Mouse (Mus musculus): ENCODE data around the gene Pitpnm3. TPM values are rescaled to one million over a fixed set of nuclear protein-coding genes. Genes with fewer than 3 reads are reported as not detected.

Gene Pitpnm3
- polyA plus RNA-seq, 2 experiments = 0.40 to 1.0 TPM

GRCm38 (mm10) chr11:72080461-72080860 lies 55.1 kb downstream of the Pitpnm3 start:
- Histone ChIP-seq H3K36me3 (ENCODE audit: control insufficient read depth, insufficient read depth, low read length) (no peaks in the 10 kb centered on the region), H3K4me1 (ENCODE audit: control insufficient read depth, insufficient read depth, low read length) (no peaks in the 10 kb centered on the region), H3K4me3 (replicated peaks; ENCODE audit: low read length) (no peak overlapping the region), H3K4me2 (replicated peaks; ENCODE audit: low read depth, low read length, severe bottlenecking) (no peak overlapping the region), H3K27me3 (ENCODE audit: control insufficient read depth, insufficient read depth, low read length) (no peaks in the 10 kb centered on the region), H3K27ac (replicated peaks; ENCODE audit: low read depth, low read length) (no peak overlapping the region), H3K9ac (ENCODE audit: low read depth, low read length, severe bottlenecking) (no peak overlapping the region), H3K9me3 (ENCODE audit: control insufficient read depth, low read length) (no peaks in the 10 kb centered on the region)
- no peak for DNase-seq (ENCODE audit: low spot score)
- no peak for TF ChIP-seq POLR2A (IDR thresholded peaks at IDR 0.05; ENCODE audit: borderline replicate concordance, extremely low read depth, insufficient read depth, insufficient read length)
- ATAC-seq (ENCODE audit: low FRiP score, low read depth) = no peak
- WGBS = 89% methylated on average over 6 of the region's 6 CpGs

DNA sequence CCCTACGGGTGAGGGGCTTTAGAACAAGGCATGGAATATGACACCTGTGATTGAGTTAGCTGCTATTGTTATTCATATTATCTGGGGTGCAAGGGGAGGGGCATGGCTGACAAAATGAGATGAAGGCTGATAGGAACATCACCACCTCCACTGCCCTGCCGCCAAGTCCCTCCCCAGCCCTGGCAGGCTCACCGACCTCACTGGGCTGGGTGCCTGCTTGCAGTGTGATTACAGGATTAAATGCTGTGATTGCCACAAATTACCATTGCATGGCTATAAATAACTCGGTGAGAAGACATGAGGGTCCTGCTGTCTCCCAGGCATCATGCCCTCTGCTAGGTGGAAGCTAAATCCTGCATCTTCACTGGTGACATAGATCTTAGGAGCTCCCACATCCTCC lies 56.9 kb downstream of the Pitpnm3 start:
- Histone ChIP-seq H3K4me2 (replicated peaks; ENCODE audit: low read depth, low read length, severe bottlenecking) (no peak overlapping the region), H3K4me1 (ENCODE audit: control insufficient read depth, insufficient read depth, low read length) (no peaks in the 10 kb centered on the region), H3K4me3 (replicated peaks; ENCODE audit: low read length) (no peak overlapping the region), H3K36me3 (ENCODE audit: control insufficient read depth, insufficient read depth, low read length) (no peaks in the 10 kb centered on the region), H3K27ac (replicated peaks; ENCODE audit: low read depth, low read length) (no peak overlapping the region), H3K27me3 (ENCODE audit: control insufficient read depth, insufficient read depth, low read length) (no peaks in the 10 kb centered on the region), H3K9ac (ENCODE audit: low read depth, low read length, severe bottlenecking) (no peak overlapping the region), H3K9me3 (ENCODE audit: control insufficient read depth, low read length) (no peaks in the 10 kb centered on the region)
- DNase-seq (ENCODE audit: low spot score) = no peak
- TF ChIP-seq POLR2A (IDR thresholded peaks at IDR 0.05; ENCODE audit: borderline replicate concordance, extremely low read depth, insufficient read depth, insufficient read length) = no peak
- ATAC-seq (ENCODE audit: low FRiP score, low read depth) = no peak
- WGBS = 50% methylated on average over 4 of the region's 4 CpGs

GRCm38 (mm10) chr11:72078056-72078455 lies 57.5 kb downstream of the Pitpnm3 start:
- whole genome bisulfite sequencing = 28% methylated on average over 3 of the region's 3 CpGs

DNA sequence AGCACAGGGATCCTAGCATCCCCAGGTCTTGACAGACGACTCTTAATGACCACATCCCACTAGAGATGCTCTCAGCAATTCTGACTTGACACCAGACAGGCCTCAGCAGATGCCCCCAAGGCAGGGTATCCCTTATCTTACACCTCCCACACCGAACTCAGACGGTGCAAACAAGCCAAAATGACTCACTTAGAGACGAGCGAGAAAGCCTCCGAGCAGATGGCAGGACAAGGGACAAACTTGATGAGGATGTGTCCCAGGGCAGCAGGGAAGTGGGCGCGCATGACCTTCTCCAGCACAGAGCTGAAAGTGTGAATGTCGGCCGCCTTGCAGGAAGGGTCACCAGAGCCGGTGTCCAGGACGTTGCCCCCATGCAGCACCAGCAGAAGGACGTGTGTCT lies 61.3 kb downstream of the Pitpnm3 start:
- Histone ChIP-seq H3K4me3 (replicated peaks; ENCODE audit: low read length) (no peak overlapping the region), H3K27ac (replicated peaks; ENCODE audit: low read depth, low read length) (no peak overlapping the region), H3K27me3 (ENCODE audit: control insufficient read depth, insufficient read depth, low read length) (no peaks in the 10 kb centered on the region), H3K36me3 (ENCODE audit: control insufficient read depth, insufficient read depth, low read length) (no peaks in the 10 kb centered on the region), H3K4me1 (ENCODE audit: control insufficient read depth, insufficient read depth, low read length) (no peaks in the 10 kb centered on the region), H3K9ac (ENCODE audit: low read depth, low read length, severe bottlenecking) (no peak overlapping the region), H3K4me2 (replicated peaks; ENCODE audit: low read depth, low read length, severe bottlenecking) (no peak overlapping the region), H3K9me3 (ENCODE audit: control insufficient read depth, low read length) (no peaks in the 10 kb centered on the region)
- WGBS = 76% methylated on average over 13 of the region's 13 CpGs
- DNase-seq (ENCODE audit: low spot score) = no peak
- ATAC-seq (ENCODE audit: low FRiP score, low read depth) = no peak
- no peak for TF ChIP-seq POLR2A (IDR thresholded peaks at IDR 0.05; ENCODE audit: borderline replicate concordance, extremely low read depth, insufficient read depth, insufficient read length)

More at GRCm38 (mm10) chr11:72078056-72078455, 57.5 kb downstream of the Pitpnm3 start:
- Histone ChIP-seq H3K27me3 (ENCODE audit: control insufficient read depth, insufficient read depth, low read length) (no peaks in the 10 kb centered on the region), H3K36me3 (ENCODE audit: control insufficient read depth, insufficient read depth, low read length) (no peaks in the 10 kb centered on the region), H3K4me2 (replicated peaks; ENCODE audit: low read depth, low read length, severe bottlenecking) (no peak overlapping the region), H3K9me3 (ENCODE audit: control insufficient read depth, low read length) (no peaks in the 10 kb centered on the region), H3K9ac (ENCODE audit: low read depth, low read length, severe bottlenecking) (no peak overlapping the region), H3K27ac (replicated peaks; ENCODE audit: low read depth, low read length) (no peak overlapping the region), H3K4me1 (ENCODE audit: control insufficient read depth, insufficient read depth, low read length) (no peaks in the 10 kb centered on the region), H3K4me3 (replicated peaks; ENCODE audit: low read length) (no peak overlapping the region)
- no peak for TF ChIP-seq POLR2A (IDR thresholded peaks at IDR 0.05; ENCODE audit: borderline replicate concordance, extremely low read depth, insufficient read depth, insufficient read length)
- DNase-seq (ENCODE audit: low spot score) (no peak), ATAC-seq (ENCODE audit: low FRiP score, low read depth) (no peak)

DNA sequence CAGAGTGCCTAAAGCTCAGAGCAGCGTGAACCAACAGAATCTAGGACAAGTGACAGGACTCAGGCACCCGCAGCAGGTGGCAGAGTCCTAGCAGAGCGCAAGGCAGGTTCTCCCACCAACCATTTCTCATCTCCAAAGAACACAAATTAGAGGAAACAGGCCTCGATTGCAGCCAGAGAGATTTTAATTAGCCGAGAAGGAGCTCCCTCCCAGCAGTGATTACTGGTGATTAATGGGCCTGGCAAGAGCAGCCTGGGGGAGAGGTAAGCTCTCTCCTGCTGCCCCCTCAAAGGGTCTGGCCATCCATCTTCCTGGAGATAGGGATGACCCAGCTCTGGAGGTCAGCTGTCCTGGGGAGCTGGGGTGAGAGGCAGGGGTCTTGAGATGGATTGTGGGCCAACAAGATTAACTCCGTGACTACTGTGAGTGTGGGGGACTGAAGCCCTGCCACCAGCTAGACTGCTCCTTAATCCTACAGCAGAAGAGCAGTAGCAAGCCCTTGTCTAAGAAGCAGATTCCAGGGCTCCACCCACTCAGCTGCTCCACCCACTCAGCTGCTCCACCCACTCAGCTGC lies 63.2 kb downstream of the Pitpnm3 start:
- 26% methylated on average over 6 of the region's 6 CpGs for WGBS
- H3K4me2 ChIP-seq (replicated peaks; ENCODE audit: low read depth, low read length, severe bottlenecking) = no peak overlapping the region
- ATAC-seq (ENCODE audit: low FRiP score, low read depth) = no peak

DNA sequence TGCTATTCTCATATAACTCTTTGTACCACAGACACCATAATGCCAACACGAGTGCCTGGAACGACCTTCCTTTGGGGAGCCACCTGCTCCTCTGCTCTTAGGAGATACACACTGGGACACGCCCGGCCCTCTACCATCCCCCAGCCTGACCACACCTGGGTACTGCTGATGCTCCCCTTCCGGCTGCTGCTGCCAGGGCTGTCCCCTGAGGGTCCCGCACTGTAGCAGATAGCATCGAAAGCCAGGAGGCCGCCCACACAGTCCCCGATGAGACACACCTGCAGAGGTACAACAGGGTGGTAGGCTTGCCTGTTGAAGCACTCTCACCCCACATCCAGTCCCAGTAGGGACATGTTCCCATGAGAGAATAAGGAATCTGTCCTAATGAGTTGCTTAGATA lies 64.8 kb downstream of the Pitpnm3 start:
- Histone ChIP-seq H3K4me1 (ENCODE audit: control insufficient read depth, insufficient read depth, low read length) (no peaks in the 10 kb centered on the region), H3K9ac (ENCODE audit: low read depth, low read length, severe bottlenecking) (no peak overlapping the region), H3K4me3 (replicated peaks; ENCODE audit: low read length) (no peak overlapping the region), H3K27ac (replicated peaks; ENCODE audit: low read depth, low read length) (no peak overlapping the region), H3K4me2 (replicated peaks; ENCODE audit: low read depth, low read length, severe bottlenecking) (no peak overlapping the region), H3K27me3 (ENCODE audit: control insufficient read depth, insufficient read depth, low read length) (no peaks in the 10 kb centered on the region), H3K9me3 (ENCODE audit: control insufficient read depth, low read length) (no peaks in the 10 kb centered on the region), H3K36me3 (ENCODE audit: control insufficient read depth, insufficient read depth, low read length) (no peaks in the 10 kb centered on the region)
- no peak for TF ChIP-seq POLR2A (IDR thresholded peaks at IDR 0.05; ENCODE audit: borderline replicate concordance, extremely low read depth, insufficient read depth, insufficient read length)
- ATAC-seq (ENCODE audit: low FRiP score, low read depth) = no peak
- WGBS = 76% methylated on average over 9 of the region's 9 CpGs
- DNase-seq (ENCODE audit: low spot score) = no peak

More for the DNA sequence above, 63.2 kb downstream of the Pitpnm3 start:
- Histone ChIP-seq H3K4me3 (replicated peaks; ENCODE audit: low read length) (no peak overlapping the region), H3K27ac (replicated peaks; ENCODE audit: low read depth, low read length) (no peak overlapping the region), H3K27me3 (ENCODE audit: control insufficient read depth, insufficient read depth, low read length) (no peaks in the 10 kb centered on the region), H3K9me3 (ENCODE audit: control insufficient read depth, low read length) (no peaks in the 10 kb centered on the region), H3K36me3 (ENCODE audit: control insufficient read depth, insufficient read depth, low read length) (no peaks in the 10 kb centered on the region), H3K4me1 (ENCODE audit: control insufficient read depth, insufficient read depth, low read length) (no peaks in the 10 kb centered on the region), H3K9ac (ENCODE audit: low read depth, low read length, severe bottlenecking) (no peak overlapping the region)
- DNase-seq (ENCODE audit: low spot score) = no peak
- TF ChIP-seq POLR2A (IDR thresholded peaks at IDR 0.05; ENCODE audit: borderline replicate concordance, extremely low read depth, insufficient read depth, insufficient read length) = no peak
